Mouse (Mus musculus): Measurements from ENCODE around the gene Ppp1r21. TPM values are rescaled to one million over a fixed set of nuclear protein-coding genes. Genes with fewer than 3 reads are reported as not detected.

Gene Ppp1r21
- polyA plus RNA-seq, 1 experiment from 2014 or later: 15.9 TPM

DNA sequence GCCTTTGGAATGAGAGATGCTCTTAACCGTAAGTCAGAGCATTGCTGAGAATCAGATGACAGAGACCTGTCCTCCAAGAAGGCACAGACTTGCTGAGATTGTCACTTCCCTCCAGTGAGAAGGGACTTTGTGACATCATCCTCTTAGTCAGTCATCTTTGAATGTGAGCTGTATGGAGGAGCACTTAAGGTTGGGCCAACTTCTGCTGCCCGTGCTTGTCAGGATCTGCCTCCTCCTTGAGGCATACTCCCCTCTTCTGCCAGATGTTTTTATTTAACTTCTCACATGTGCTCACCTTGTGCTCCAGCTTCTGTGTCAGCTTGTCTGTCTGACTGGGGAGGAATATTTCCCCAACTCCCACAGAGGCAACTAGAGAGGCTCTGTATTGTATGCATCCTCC is 81.1 kb downstream of the Ppp1r21 start:
- no peak for DNase-seq (ENCODE audit: low spot score)
- H3K9me3 ChIP-seq (replicated peaks): no peaks in the 10 kb centered on the region
- H3K27ac ChIP-seq: no peak overlapping the region
- H3K27me3 ChIP-seq (ENCODE audit: low read depth, poor library complexity, severe bottlenecking): no peaks in the 10 kb centered on the region
- WGBS: 38% methylated on average over 2 of the region's 2 CpGs
- no peaks in the 10 kb centered on the region for H3K36me3 ChIP-seq
- no peak overlapping the region for H3K4me3 ChIP-seq
- peaks cover 9% of the 10 kb centered on the region for H3K4me1 ChIP-seq

DNA sequence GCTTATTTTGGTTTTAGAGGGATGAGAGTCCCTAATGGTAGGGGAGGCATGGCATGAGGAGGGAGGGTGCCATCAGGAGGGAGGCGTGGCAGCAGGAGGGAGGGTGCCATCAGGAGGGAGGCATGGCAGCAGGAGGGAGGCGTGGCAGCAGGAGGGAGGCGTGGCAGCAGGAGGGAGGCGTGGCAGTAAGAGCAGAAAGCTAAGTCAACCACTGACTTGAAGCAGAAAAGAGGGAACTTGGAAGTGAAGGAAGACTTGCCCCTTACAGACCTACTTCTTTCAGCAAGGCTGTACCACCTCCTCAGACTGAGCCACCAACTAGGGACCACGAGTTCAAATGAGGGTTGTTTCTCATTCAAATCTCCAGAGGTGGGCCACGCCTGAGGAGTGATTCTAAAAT is 83.3 kb downstream of the Ppp1r21 start:
- H3K4me3 ChIP-seq: no peak overlapping the region
- WGBS: 56% methylated on average over 6 of the region's 6 CpGs
- H3K36me3 ChIP-seq: no peaks in the 10 kb centered on the region
- H3K27ac ChIP-seq: no peak overlapping the region
- peaks cover 9% of the 10 kb centered on the region for H3K4me1 ChIP-seq
- DNase-seq (ENCODE audit: low spot score): no peak
- no peaks in the 10 kb centered on the region for H3K27me3 ChIP-seq (ENCODE audit: low read depth, poor library complexity, severe bottlenecking)
- no peaks in the 10 kb centered on the region for H3K9me3 ChIP-seq (replicated peaks)

DNA sequence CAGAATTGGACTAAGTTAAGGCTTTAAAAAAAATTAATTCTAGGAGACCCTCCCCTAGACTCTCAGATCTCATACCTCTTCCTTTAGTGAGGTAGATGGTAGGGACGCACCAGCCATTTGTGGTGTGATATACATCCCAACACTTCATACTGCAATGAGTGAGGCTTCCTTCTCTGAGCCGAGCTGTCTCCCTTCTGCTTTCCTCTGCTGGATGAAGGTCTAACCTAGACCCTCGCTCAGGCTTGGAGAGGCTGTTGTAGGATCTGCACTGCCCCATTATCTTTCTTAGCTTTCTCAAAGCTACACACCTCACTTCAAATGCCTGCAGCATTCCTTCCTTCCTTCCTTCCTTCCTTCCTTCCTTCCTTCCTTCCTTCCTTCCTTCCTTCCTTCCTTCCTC is 83.8 kb downstream of the Ppp1r21 start:
- DNase-seq (ENCODE audit: low spot score): no peak
- no peak overlapping the region for H3K27ac ChIP-seq
- no peaks in the 10 kb centered on the region for H3K9me3 ChIP-seq (replicated peaks)
- no peaks in the 10 kb centered on the region for H3K36me3 ChIP-seq
- no peaks in the 10 kb centered on the region for H3K27me3 ChIP-seq (ENCODE audit: low read depth, poor library complexity, severe bottlenecking)
- peaks cover 9% of the 10 kb centered on the region for H3K4me1 ChIP-seq
- 87% methylated on average over 3 of the region's 3 CpGs for WGBS
- no peak overlapping the region for H3K4me3 ChIP-seq

DNA sequence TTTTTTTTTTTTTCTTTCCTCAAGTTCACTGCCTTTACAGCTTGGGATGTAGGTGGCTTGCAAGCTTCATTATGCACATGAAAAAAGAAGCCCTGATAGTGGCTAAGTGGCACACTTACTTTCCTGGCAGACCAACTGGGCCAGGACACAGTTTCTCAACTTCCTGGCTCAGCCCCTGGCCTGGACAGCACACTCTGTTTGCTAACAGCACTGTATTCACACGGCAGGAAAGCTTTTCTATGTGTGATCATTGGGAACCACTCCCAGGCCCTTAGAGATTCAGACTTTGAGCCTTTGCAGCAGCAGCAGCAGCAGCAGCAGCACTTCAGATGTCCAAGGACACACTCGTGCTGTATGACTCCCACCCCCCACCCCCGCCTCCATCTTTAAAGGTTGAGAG is 84.3 kb downstream of the Ppp1r21 start:
- H3K27ac ChIP-seq: no peak overlapping the region
- no peak overlapping the region for H3K4me3 ChIP-seq
- H3K9me3 ChIP-seq (replicated peaks): no peaks in the 10 kb centered on the region
- WGBS: 72% methylated on average over 3 of the region's 3 CpGs
- no peak for DNase-seq (ENCODE audit: low spot score)
- peaks cover 9% of the 10 kb centered on the region for H3K4me1 ChIP-seq
- no peaks in the 10 kb centered on the region for H3K36me3 ChIP-seq
- no peaks in the 10 kb centered on the region for H3K27me3 ChIP-seq (ENCODE audit: low read depth, poor library complexity, severe bottlenecking)

DNA sequence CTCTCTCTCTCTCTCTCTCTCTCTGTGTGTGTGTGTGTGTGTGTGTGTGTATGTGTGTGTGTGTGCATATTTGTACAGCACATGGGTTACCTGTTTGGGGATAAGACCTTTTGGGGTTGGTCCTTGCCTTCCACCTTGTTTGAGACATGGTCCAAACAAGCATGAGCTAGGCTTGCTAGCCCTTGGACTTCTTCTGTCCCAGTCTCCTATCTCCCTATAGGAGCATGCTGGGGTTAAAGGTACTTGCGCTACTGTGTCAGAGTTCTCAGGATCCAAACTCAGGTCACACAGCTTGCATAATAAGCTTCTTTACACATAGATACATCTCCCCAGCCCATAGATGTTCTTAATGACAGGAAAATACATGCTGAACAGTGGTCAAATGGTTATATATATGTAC is 84.8 kb downstream of the Ppp1r21 start:
- Histone ChIP-seq H3K27ac (no peak overlapping the region), H3K36me3 (no peaks in the 10 kb centered on the region), H3K27me3 (ENCODE audit: low read depth, poor library complexity, severe bottlenecking) (no peaks in the 10 kb centered on the region), H3K9me3 (replicated peaks) (no peaks in the 10 kb centered on the region), H3K4me3 (no peak overlapping the region), H3K4me1 (peaks cover 9% of the 10 kb centered on the region)
- no peak for DNase-seq (ENCODE audit: low spot score)
- WGBS: 100% methylated on average over 1 of the region's 1 CpGs

DNA sequence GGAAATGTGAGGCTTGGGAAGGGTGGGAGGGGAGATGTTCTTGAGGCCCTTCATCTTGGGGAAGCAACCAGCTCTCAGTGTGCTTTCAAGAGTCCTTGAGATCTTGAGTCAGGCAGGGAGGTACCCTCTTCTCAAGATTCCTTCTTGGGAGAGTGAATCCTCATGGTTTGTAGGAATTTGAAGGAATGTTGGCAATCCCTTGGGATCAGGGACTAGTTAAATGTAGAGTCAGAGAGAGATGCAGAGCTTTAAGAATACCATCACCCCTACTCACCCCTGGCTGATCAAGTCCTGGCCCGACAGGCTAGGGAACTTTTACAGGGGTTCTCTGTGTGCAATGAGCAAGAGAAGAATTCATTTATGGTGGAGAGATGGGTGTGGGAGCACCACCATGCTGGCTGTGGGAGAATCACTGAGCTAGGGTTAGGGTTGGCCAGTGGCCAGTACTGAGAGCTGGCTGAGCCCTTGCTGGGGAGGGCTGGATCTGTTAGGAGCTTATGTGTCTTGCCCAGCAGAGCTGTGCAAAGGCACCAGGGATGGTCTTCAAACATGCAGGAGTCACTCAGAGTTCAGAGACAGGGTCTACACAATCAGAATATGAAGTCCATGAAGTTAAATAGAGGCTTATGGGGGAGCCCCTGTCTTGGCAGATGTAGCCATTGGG is 85.7 kb downstream of the Ppp1r21 start:
- DNase-seq (ENCODE audit: low spot score): no peak
- 86% methylated on average over 1 of the region's 1 CpGs for WGBS
- no peaks in the 10 kb centered on the region for H3K9me3 ChIP-seq (replicated peaks)
- no peak overlapping the region for H3K27ac ChIP-seq
- H3K4me3 ChIP-seq: no peak overlapping the region
- H3K4me1 ChIP-seq: peaks cover 7% of the 10 kb centered on the region
- H3K36me3 ChIP-seq: peaks cover 4% of the 10 kb centered on the region; the same call in 1 of the 2 replicates
- H3K27me3 ChIP-seq (ENCODE audit: low read depth, poor library complexity, severe bottlenecking): no peaks in the 10 kb centered on the region

DNA sequence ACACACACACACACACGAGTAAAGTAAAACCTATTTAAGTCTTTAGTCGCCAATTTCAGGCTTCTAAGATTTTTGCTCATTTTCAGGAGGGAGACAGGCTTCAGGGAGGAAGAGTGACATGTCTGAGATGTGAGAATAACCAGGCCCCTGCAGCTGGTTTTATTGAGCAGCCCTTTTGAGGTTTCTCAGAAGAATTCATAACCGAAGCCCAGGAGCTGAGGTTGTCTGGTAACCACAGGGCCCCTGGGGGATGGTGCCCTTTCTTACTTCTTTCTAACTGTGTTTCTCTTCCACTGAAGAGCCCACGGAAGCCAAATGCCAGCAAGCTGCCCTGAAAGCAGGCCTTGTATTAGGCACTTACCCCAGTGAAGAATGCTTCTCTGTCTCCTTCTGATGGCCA is 91.0 kb downstream of the Ppp1r21 start:
- Histone ChIP-seq H3K4me1 (peaks cover 8% of the 10 kb centered on the region), H3K27ac (no peak overlapping the region)
- no peak for DNase-seq (ENCODE audit: low spot score)

DNA sequence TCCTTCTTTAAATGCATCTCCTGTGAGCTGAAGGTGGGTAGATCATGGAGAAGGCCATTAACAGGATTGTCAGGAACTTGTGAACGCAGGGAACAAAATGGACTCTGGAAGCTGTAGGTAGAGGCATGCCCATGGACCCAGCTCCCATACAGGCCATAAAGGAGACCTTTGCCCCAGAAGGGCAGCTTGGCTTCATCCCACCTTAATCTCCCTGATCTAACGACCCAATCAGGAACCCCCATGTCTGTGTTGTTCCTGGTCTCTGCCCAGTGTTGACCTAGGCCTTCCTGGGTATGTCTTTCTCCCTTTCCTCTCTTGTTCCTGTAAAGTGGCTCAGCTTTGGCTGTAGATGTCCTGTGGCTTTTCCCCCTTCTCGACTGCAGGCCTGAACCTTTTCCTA is 91.5 kb downstream of the Ppp1r21 start:
- DNase-seq (ENCODE audit: low spot score): no peak
- no peak overlapping the region for H3K27ac ChIP-seq

More for the DNA sequence above, 91.0 kb downstream of the Ppp1r21 start:
- H3K4me3 ChIP-seq: no peak overlapping the region
- peaks cover 29% of the 10 kb centered on the region for H3K36me3 ChIP-seq
- H3K27me3 ChIP-seq (ENCODE audit: low read depth, poor library complexity, severe bottlenecking): no peaks in the 10 kb centered on the region
- 80% methylated on average over 4 of the region's 4 CpGs for WGBS
- no peaks in the 10 kb centered on the region for H3K9me3 ChIP-seq (replicated peaks)

DNA sequence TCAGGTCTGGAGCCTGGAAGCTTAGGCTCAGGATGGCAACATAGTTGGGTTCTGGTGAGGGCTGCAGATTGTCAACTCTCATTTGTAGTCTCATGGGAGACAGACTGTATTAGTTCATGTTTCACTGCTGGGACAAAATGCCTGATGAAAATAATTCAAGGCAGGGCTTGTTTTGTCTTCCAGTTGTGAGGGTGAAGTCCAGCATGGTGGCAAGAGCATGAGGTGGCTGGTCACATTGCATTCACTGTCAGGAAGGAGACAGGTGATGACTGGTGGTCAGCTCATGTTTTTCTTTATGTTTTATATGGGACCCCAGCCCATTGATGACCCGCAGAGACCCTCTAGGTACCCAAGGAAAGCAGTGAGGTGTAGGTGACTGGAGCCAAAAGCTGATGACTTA is 92.8 kb downstream of the Ppp1r21 start:
- no peak overlapping the region for H3K4me3 ChIP-seq
- peaks cover 20% of the 10 kb centered on the region for H3K4me1 ChIP-seq
- H3K9me3 ChIP-seq (replicated peaks): no peaks in the 10 kb centered on the region
- DNase-seq (ENCODE audit: low spot score): no peak
- H3K36me3 ChIP-seq: peaks cover 29% of the 10 kb centered on the region
- no peaks in the 10 kb centered on the region for H3K27me3 ChIP-seq (ENCODE audit: low read depth, poor library complexity, severe bottlenecking)
- H3K27ac ChIP-seq: no peak overlapping the region
- WGBS: 94% methylated on average over 1 of the region's 1 CpGs

More for the DNA sequence above, 91.5 kb downstream of the Ppp1r21 start:
- WGBS: 92% methylated on average over 3 of the region's 3 CpGs
- Histone ChIP-seq H3K4me3 (no peak overlapping the region), H3K4me1 (peaks cover 12% of the 10 kb centered on the region), H3K36me3 (peaks cover 29% of the 10 kb centered on the region), H3K27me3 (ENCODE audit: low read depth, poor library complexity, severe bottlenecking) (no peaks in the 10 kb centered on the region), H3K9me3 (replicated peaks) (no peaks in the 10 kb centered on the region)

DNA sequence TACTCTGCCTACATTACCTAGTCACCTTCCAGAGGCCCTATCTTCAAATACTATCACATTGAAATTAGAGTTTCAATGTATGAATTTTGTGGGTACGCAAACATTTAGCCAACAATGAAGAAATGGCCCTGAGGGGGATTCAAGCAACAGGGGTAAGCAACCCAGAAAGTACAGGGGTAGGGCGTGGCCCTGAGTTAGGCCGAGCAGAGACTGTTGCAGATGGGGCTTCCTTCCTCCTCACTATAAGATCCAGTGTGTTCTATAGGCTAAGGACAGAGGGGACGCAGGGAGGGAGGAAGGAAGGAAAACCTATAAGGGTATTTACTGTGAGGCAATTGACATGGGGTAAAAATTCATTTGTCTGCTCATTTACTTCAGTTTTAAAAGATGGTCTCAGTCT is 94.5 kb downstream of the Ppp1r21 start:
- H3K4me3 ChIP-seq: no peak overlapping the region
- H3K9me3 ChIP-seq (replicated peaks): no peaks in the 10 kb centered on the region
- no peak for DNase-seq (ENCODE audit: low spot score)
- H3K4me1 ChIP-seq: peaks cover 29% of the 10 kb centered on the region
- 90% methylated on average over 4 of the region's 4 CpGs for WGBS
- peaks cover 29% of the 10 kb centered on the region for H3K36me3 ChIP-seq
- H3K27ac ChIP-seq: no peak overlapping the region
- H3K27me3 ChIP-seq (ENCODE audit: low read depth, poor library complexity, severe bottlenecking): no peaks in the 10 kb centered on the region

DNA sequence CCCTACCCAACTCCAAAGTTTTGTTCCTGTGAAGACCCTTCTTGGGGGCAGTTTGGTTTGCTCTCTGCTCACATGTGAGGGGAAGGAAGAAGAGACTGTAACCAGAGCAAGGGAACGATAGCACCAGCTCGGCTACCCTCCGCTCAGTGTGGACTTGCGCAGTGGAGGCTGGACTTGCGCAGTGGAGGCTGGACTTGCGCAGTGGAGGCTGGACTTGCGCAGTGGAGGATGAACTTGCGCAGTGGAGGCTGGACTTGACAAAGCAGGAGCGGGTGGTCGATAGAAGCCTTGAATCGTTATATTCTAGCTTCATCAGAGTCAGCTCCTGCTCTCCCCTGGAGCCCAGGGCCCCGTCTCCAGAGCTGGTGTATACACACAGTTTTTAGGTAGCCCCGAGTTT is 95.4 kb downstream of the Ppp1r21 start:
- DNase-seq (ENCODE audit: low spot score): no peak
- H3K4me3 ChIP-seq: no peak overlapping the region
- peaks cover 27% of the 10 kb centered on the region for H3K36me3 ChIP-seq
- H3K4me1 ChIP-seq: peaks cover 39% of the 10 kb centered on the region
- H3K27me3 ChIP-seq (ENCODE audit: low read depth, poor library complexity, severe bottlenecking): no peaks in the 10 kb centered on the region
- peak overlapping the region; percentile 51; the same call in 1 of the 2 replicates for H3K27ac ChIP-seq
- H3K9me3 ChIP-seq (replicated peaks): no peaks in the 10 kb centered on the region
- WGBS: 92% methylated on average over 13 of the region's 13 CpGs

DNA sequence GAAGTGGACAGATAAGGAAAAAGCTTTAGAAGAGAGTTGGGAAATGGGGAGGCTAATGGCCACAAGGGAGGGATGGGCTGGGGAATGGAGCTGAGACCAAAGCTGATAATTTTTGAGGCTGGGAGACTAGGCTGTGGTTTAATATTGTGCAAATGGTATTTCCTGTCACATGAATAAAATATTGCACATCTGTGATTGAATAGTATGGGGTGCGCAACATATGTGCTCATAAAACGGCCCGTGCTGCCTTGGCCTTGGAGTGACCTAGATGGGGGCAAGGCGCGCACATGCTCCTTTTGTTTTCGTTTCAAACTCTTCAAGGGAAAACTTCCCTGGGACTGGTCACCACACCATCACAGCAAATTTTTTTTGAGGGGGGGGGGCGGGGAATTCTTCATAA is 96.0 kb downstream of the Ppp1r21 start:
- no peak for DNase-seq (ENCODE audit: low spot score)
- peaks cover 22% of the 10 kb centered on the region for H3K36me3 ChIP-seq
- H3K4me1 ChIP-seq: peaks cover 41% of the 10 kb centered on the region
- H3K27ac ChIP-seq: peak overlapping the region; percentile 72
- no peaks in the 10 kb centered on the region for H3K9me3 ChIP-seq (replicated peaks)
- no peaks in the 10 kb centered on the region for H3K27me3 ChIP-seq (ENCODE audit: low read depth, poor library complexity, severe bottlenecking)
- WGBS: 78% methylated on average over 7 of the region's 7 CpGs
- H3K4me3 ChIP-seq: no peak overlapping the region

DNA sequence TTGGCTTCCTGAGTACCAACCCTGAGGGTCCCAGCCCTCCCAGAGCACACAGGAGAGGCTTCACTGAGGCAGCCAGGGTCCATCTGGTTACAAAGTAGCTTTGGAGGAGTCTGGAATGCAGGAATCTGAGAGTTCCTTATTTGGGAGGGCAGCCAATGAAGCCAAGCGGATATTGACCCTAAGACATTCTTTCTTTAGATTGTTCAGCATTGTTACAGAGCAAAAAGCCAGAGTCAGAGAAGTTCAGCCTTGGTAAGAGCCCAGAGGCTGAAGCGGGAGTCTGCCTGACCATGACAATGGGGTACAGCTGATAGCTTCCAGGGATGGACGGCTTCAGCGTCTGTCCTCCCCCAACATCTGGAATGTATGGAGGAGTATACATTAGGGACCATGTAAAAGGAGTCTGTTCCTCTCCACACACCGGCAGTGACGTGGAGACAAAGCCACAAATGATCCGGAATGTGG is 96.5 kb downstream of the Ppp1r21 start:
- H3K4me1 ChIP-seq: peaks cover 41% of the 10 kb centered on the region
- peak overlapping the region; percentile 72 for H3K27ac ChIP-seq
- no peak overlapping the region for H3K4me3 ChIP-seq
- H3K36me3 ChIP-seq: peaks cover 19% of the 10 kb centered on the region
- 67% methylated on average over 7 of the region's 7 CpGs for WGBS
- DNase-seq (ENCODE audit: low spot score): peak; percentile 36
- no peaks in the 10 kb centered on the region for H3K27me3 ChIP-seq (ENCODE audit: low read depth, poor library complexity, severe bottlenecking)
- no peaks in the 10 kb centered on the region for H3K9me3 ChIP-seq (replicated peaks)

DNA sequence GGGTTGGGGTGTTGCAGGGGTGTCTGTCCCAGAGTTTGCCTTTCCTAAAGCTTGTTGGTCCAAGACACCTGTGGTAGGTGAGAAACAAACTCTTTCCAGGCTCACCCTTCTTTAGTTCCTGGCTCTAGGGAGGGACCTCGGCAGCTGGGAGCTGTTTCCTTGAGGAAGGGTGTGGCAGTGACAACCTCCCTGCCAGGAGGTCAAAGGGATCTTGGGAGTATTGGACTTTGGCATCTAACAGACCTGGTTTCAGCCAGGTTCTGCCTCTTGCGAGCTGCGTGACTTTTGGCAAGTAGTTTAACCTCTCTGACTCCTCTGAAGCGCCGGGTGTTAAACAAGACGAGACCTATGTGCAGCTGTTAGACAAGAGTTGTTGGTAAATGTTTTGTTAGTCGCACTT is 97.2 kb downstream of the Ppp1r21 start:
- no peaks in the 10 kb centered on the region for H3K27me3 ChIP-seq (ENCODE audit: low read depth, poor library complexity, severe bottlenecking)
- H3K36me3 ChIP-seq: peaks cover 11% of the 10 kb centered on the region; the same call in 1 of the 2 replicates
- H3K27ac ChIP-seq: peak overlapping the region; percentile 72; the same call in 1 of the 2 replicates
- WGBS: 78% methylated on average over 7 of the region's 7 CpGs
- no peaks in the 10 kb centered on the region for H3K9me3 ChIP-seq (replicated peaks)
- peak; percentile 28 for DNase-seq (ENCODE audit: low spot score)
- no peak overlapping the region for H3K4me3 ChIP-seq
- peaks cover 41% of the 10 kb centered on the region for H3K4me1 ChIP-seq

Data from limb, embryonic 10.5 days (tissue).